Mouse (Mus musculus) activated CD4-positive, CD25-positive, alpha-beta regulatory T cell (primary cell): ENCODE data around the gene Chst8. TPM values are rescaled to one million over a fixed set of nuclear protein-coding genes. Genes with fewer than 3 reads are reported as not detected.

Experiments
- polyA plus RNA-seq, 2 experiments: library from polyadenylated mRNA; unstranded; fragments of 100-300 nt; shearing (Covaris generic); gene quantifications; one replicate each; pipeline ENCODE4 v1.2.1; 2017

Chst8 gene
- under 1 TPM in 1 of 2 experiments, not detected in 1; 0.48 TPM for polyA plus RNA-seq

DNA sequence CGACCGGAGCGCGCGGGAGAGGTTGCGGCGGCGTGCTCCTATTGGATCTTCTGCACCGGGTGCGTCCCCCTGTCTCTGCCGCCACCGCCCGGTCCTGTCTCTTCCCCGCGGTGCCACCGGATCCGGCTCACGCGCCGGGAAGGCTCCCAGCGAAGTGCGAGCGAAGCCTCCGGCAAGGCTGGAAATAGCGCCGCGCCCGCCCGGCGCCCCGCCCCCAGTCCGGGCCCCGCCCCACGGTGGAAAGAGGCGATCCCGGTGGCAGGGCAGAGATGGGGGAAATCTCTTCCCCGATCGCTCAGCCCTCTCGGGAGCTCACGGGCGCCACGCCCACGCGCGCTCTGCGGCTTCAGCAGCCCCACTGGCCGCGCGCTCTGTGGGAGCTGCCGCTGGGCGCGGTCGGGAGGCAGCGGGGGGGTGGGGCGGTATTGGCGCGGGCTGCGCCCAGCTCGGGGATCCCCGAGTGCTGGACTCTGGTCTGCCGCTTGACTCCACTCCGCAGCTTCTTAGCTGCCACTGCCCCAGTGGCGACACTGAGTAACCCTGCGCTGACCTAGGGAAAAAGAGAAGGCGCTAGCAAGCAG lies at the start of gene Chst8:
Gene Chst8 (minus strand): TSS at position 181 of the 581 bp plus-strand sequence.

DNA sequence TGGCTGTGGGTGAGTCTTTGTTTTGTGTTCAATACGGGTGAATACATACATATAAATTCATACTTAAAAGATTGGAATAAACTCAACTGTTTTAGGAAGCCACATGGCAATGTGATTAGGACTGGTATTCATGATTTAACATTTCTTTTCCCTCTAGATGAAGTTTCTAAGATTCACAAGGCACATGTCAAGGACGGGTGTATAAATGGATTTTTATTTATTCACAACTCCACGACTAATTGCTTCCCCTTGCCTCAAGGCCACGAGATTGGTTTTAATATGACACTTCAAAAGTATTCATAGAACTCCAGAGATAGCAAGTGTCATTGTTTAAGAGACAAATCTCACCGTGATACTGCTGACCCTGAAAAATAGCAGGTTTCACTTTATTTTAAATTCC lies 155.9 kb downstream of the Chst8 start, which contains the start of gene Kctd15:
Gene Kctd15 (minus strand): TSS at position 101 of the 400 bp plus-strand sequence.

Other genes with a start within 250 kb of the Chst8 start
- 1 to 10 TPM in 1 of 2 experiments, not detected in 1; 1.0 TPM for gene Kctd15, start 156.0 kb downstream of the Chst8 start, polyA plus RNA-seq
- 10 to 100 TPM; 51.2 to 56.7 TPM for gene Pepd, start 99.7 kb upstream of the Chst8 start, polyA plus RNA-seq
- gene Cebpg, start 243.9 kb upstream of the Chst8 start, polyA plus RNA-seq, result 10 to 100 TPM; 39.6 to 44.0 TPM